Mouse (Mus musculus) hindbrain, embryonic 10.5 days (tissue): ENCODE data around the gene Nr3c2. TPM values are rescaled to one million over a fixed set of nuclear protein-coding genes. Genes with fewer than 3 reads are reported as not detected.

Experiments
- DNase-seq: peaks from one replicate; pipeline ENCODE4 v3.0.0-alpha.2; 2017; ENCODE audit warnings: low spot score
- H3K27ac ChIP-seq: fragments of 300-500 bp; sonication (generic); 2 replicates; pipeline ENCODE4 v1.5.1; 2016; ENCODE audit warnings: mild to moderate bottlenecking, moderate library complexity
- H3K27me3 ChIP-seq: fragments of 300-500 bp; sonication (generic); 2 replicates; pipeline ENCODE4 v1.6.1; 2016; ENCODE audit warnings: mild to moderate bottlenecking; ENCODE audit not compliant: poor library complexity, insufficient read depth, severe bottlenecking
- H3K36me3 ChIP-seq: fragments of 300-500 bp; sonication (generic); 2 replicates; pipeline ENCODE4 v1.6.1; 2016; ENCODE audit warnings: mild to moderate bottlenecking, moderate library complexity
- H3K4me1 ChIP-seq: fragments of 300-500 bp; sonication (generic); replicated peaks from 2 replicates; pipeline ENCODE4 v1.6.1; 2016; ENCODE audit warnings: mild to moderate bottlenecking
- H3K4me3 ChIP-seq: fragments of 300-500 bp; sonication (generic); 2 replicates; pipeline ENCODE4 v1.5.1; 2016; ENCODE audit warnings: mild to moderate bottlenecking, moderate library complexity
- H3K9me3 ChIP-seq: fragments of 300-500 bp; sonication (generic); 2 replicates; pipeline ENCODE4 v1.6.1; 2016; ENCODE audit warnings: mild to moderate bottlenecking, moderate library complexity
- WGBS: fragments of 180-500 bp; shearing (Covaris S2); methylation state at CpG from one replicate; pipeline ENCODE4 v1.1.7; 2016; 5-methylcytosine and 5-hydroxymethylcytosine counted together
- polyA plus RNA-seq: library from polyadenylated mRNA; unstranded; fragments of >200 nt; fragmentation: Nextera tagmentation; extraction: Ambion mirVana; gene quantifications from 2 replicates; pipeline ENCODE4 v1.2.1, GENCODE M21; 2016

The Nr3c2 gene
- polyA plus RNA-seq, 1 experiment from 2014 or later = 0.72 TPM

DNA sequence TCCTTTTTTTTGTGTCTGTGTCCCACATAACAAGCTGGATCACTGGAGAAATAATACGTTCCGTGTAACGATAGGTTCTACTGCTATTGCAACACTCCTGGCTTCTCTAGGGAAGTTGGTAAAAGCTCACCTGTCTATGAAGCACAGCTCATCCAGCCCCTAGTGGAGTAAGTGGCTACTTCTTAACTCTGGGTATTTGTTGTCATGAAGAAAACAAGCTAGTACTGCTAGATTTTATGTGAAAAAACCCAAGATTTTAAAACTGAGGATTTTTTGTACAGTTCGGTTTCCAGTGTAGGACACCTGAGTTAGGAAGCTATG, 271.2 kb downstream of the Nr3c2 start:
- H3K36me3 ChIP-seq = no peaks in the 10 kb centered on the region
- 92% methylated on average over 4 of the region's 4 CpGs for WGBS
- H3K4me3 ChIP-seq = no peak overlapping the region
- no peaks in the 10 kb centered on the region for H3K9me3 ChIP-seq
- H3K4me1 ChIP-seq = peaks cover 8% of the 10 kb centered on the region; the same call in 1 of the 2 replicates
- no peaks in the 10 kb centered on the region for H3K27me3 ChIP-seq
- no peak for DNase-seq
- no peak overlapping the region for H3K27ac ChIP-seq

DNA sequence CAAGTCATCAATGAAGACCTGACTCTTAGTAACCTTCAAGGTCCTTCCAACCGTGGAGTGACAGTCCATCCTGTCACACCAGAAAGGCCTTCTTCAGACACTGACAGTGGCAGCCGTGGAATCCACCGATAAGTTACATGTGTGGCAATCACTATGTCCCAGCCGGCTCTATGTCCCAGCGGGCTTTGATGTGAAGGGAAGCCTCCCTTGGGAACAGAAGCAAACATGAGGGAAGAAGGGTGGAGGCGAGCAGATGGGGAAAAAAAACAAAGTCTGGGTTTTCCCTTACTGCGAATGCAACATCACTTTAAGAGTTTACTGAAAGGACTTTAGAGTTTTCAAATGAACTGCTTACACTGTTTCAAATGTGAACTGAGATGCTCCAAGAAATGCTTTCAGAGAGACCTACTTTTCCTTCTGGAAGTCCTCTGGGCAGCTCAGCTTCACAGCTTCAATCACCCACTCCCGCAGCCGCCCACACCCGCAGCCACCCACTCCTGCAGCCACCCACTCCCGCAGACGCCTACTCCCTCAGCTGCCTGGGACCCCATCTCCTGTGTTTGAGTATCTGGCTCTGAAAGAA, 273.9 kb downstream of the Nr3c2 start:
- H3K9me3 ChIP-seq = no peaks in the 10 kb centered on the region
- DNase-seq = no peak
- WGBS = 54% methylated on average over 12 of the region's 12 CpGs

DNA sequence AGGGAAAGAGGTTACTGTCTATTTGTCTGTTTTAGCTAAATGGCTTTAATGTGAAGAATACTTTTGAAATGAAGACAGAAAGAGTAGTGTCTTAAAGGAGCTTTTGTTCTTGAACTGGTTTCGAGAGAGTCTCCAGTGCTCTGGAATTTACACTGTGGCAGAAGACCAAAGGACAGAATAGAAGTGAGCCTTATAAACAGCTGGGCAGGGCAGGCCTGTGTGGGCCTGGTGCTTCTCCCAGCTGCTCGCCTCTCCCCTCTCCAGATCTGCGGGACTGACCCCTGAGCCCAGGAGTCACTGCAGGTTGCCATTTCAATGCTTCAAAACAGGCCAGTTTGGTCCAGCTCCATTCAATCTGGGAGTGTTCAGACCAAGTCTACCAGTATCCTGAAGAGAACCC, 274.5 kb downstream of the Nr3c2 start:
- no peak overlapping the region for H3K4me3 ChIP-seq
- WGBS = 37% methylated on average over 3 of the region's 3 CpGs
- DNase-seq = no peak
- no peaks in the 10 kb centered on the region for H3K27me3 ChIP-seq
- peaks cover 13% of the 10 kb centered on the region; the same call in 1 of the 2 replicates for H3K4me1 ChIP-seq
- no peaks in the 10 kb centered on the region for H3K36me3 ChIP-seq
- no peak overlapping the region for H3K27ac ChIP-seq
- no peaks in the 10 kb centered on the region for H3K9me3 ChIP-seq

More for the DNA sequence above, 273.9 kb downstream of the Nr3c2 start:
- Histone ChIP-seq H3K27ac (no peak overlapping the region), H3K27me3 (no peaks in the 10 kb centered on the region), H3K36me3 (no peaks in the 10 kb centered on the region), H3K4me1 (peaks cover 13% of the 10 kb centered on the region; the same call in 1 of the 2 replicates), H3K4me3 (no peak overlapping the region)

DNA sequence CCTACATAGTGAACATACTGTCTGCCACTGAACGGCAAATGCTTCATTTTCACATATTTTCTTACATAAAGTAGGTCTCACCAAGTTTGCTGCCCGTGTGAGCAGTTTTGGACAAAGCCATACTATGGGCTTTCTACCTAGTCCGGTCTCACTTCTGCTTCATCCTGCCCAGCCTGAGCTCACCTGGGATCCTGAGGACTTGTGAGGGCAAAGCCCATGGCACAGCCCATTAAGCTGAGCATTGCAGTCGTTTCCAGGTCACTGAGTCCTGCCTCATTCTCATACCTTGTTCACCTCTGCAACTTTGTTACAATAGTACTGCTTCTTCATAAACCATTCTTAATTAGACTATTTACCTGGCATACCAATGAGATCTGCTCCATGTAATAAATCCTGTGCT, 276.2 kb downstream of the Nr3c2 start:
- no peak for DNase-seq
- Histone ChIP-seq H3K9me3 (no peaks in the 10 kb centered on the region), H3K36me3 (no peaks in the 10 kb centered on the region), H3K27ac (no peak overlapping the region), H3K4me1 (peaks cover 13% of the 10 kb centered on the region; the same call in 1 of the 2 replicates), H3K4me3 (no peak overlapping the region), H3K27me3 (no peaks in the 10 kb centered on the region)
- 87% methylated on average over 4 of the region's 4 CpGs for WGBS

DNA sequence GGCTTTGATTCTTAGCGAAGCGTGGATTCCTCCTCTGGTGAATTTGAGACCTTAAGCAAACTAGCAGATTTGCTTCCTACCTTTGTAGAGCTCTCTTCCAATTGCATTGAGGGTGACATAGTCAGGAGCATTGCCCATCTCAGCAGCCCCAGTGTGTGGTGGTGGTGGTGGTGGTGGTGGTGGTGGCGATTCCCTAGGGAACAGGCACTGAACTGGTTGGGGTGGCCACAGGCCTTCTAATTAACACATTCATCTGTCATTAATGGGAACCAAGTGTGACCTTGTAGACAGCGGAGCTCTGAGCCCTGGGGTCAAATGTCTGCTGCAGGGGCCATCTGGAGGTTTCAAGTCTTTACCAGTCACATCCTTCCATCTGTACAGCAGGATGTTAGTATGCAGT, 277.1 kb downstream of the Nr3c2 start:
- Histone ChIP-seq H3K27ac (no peak overlapping the region), H3K27me3 (no peaks in the 10 kb centered on the region), H3K4me3 (no peak overlapping the region), H3K9me3 (no peaks in the 10 kb centered on the region), H3K36me3 (no peaks in the 10 kb centered on the region), H3K4me1 (peaks cover 13% of the 10 kb centered on the region; the same call in 1 of the 2 replicates)
- DNase-seq = peak; percentile 35
- WGBS = 70% methylated on average over 4 of the region's 4 CpGs

DNA sequence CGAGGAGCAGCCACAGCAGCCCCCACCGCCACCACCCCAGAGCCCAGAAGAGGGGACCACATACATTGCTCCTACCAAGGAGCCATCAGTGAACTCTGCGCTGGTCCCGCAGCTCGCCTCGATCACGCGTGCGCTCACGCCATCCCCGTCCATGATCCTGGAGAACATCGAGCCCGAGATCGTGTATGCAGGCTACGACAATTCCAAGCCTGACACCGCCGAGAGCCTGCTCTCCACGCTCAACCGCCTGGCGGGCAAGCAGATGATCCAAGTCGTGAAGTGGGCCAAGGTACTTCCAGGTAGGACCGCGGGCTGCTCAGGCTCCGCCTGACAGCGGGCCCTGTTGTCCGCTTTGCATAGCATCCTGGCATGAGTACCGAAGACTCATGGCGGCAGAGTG, 286.6 kb downstream of the Nr3c2 start:
- H3K9me3 ChIP-seq = no peaks in the 10 kb centered on the region
- no peak overlapping the region for H3K4me3 ChIP-seq
- 0 out of 2 replicates have a peak, but pooled peaks cover 5% of the 10 kb centered on the region for H3K4me1 ChIP-seq
- H3K27ac ChIP-seq = no peak overlapping the region
- WGBS = 95% methylated on average over 28 of the region's 28 CpGs
- no peaks in the 10 kb centered on the region for H3K27me3 ChIP-seq
- H3K36me3 ChIP-seq = no peaks in the 10 kb centered on the region
- no peak for DNase-seq

DNA sequence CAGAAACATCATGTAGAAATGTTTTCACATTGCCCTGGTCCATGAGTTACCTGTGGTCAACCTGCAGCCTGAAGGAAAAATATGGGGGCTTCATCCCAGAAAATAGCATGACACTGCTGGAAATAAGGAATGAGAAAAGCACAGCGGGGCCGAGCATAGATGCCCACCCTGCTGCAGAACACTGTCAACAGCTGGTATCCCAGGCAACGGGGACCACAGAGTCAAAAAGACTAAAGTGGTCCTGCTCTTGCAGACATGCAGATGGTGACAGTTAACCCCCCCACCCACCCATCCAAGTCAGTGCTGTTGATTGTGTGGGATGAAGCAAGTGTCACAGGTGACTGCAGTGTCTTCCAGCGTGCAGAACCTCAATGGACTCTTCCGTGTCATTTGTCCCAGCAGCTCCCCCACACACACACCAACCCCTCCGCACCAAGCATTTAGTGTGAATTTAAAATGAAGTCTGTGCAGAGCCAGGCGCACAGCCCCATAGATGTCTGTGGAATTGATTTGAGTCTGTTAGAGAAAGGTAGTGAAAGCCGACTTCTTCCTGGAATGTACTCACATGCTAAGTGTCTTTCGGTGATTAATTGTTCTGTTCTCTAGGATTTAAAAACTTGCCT, 287.8 kb downstream of the Nr3c2 start:
- Histone ChIP-seq H3K9me3 (no peaks in the 10 kb centered on the region), H3K27ac (no peak overlapping the region), H3K27me3 (no peaks in the 10 kb centered on the region), H3K36me3 (no peaks in the 10 kb centered on the region), H3K4me1 (0 out of 2 replicates have a peak, but pooled peaks cover 5% of the 10 kb centered on the region), H3K4me3 (no peak overlapping the region)
- no peak for DNase-seq
- WGBS = 82% methylated on average over 9 of the region's 9 CpGs

DNA sequence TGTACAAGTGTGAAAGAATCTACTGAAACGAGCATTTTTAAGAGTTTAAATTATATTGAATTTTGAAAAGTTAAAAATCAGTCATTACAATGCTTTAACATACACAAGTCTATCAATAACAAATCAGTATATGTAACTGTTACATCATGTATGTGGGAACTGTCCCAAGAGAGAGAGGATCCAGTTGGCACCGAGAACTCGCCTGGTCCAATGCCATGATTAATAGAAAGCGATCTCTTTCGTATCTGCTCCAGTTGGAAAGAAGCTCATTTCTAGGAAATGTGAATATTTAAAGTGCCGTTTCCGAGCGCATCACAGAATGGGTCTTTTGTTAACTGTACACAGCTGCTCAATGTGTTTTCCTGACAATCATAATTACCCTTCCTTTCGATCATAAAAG, 288.5 kb downstream of the Nr3c2 start:
- no peaks in the 10 kb centered on the region for H3K9me3 ChIP-seq
- 86% methylated on average over 9 of the region's 9 CpGs for WGBS
- H3K4me3 ChIP-seq = no peak overlapping the region
- DNase-seq = no peak
- 0 out of 2 replicates have a peak, but pooled peaks cover 5% of the 10 kb centered on the region for H3K4me1 ChIP-seq
- H3K27ac ChIP-seq = no peak overlapping the region
- no peaks in the 10 kb centered on the region for H3K36me3 ChIP-seq
- no peaks in the 10 kb centered on the region for H3K27me3 ChIP-seq

DNA sequence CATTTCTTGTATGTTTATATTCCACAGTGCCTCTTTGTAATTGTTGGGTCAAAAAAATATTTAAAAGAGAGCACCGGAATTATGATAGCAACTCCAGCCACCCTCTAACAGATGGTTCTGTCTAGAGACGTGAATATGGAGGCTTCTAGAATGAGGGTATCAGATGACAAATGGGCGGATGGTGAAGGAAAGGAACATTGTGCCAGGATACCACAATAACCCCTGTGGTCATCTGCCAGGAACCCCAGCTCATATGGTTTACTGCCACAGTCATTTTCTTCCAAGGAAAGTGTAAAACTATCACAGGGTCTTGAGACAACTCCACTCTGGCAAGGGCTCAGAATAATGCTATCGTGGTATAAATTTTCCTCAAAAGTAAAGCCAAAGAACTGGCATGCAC, 289.1 kb downstream of the Nr3c2 start:
- no peak overlapping the region for H3K27ac ChIP-seq
- no peaks in the 10 kb centered on the region for H3K9me3 ChIP-seq
- H3K4me3 ChIP-seq = no peak overlapping the region
- H3K4me1 ChIP-seq = 0 out of 2 replicates have a peak, but pooled peaks cover 5% of the 10 kb centered on the region
- H3K27me3 ChIP-seq = no peaks in the 10 kb centered on the region
- 76% methylated on average over 4 of the region's 4 CpGs for WGBS
- H3K36me3 ChIP-seq = no peaks in the 10 kb centered on the region
- DNase-seq = no peak

DNA sequence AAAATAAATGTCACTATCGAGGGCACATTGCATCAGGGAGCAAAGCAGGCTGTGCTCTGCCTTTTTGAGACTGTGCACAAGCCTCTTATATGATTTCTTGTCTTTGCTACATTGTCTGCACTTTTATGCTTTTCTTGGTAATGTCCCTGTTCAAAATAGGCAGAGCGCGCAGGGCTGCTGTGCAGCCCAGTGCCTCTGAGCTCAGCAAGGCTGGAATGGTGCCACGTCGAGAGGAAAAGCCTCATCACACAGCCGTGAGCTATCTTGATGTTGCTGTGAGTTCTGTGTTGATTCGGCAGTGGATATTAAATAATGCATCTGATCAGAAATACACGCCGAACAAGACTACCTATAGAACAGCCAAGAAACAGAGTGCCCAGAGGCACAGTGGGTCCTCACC, 290.1 kb downstream of the Nr3c2 start:
- WGBS = 93% methylated on average over 9 of the region's 9 CpGs
- no peak for DNase-seq
- Histone ChIP-seq H3K27me3 (no peaks in the 10 kb centered on the region), H3K9me3 (no peaks in the 10 kb centered on the region), H3K4me1 (0 out of 2 replicates have a peak, but pooled peaks cover 5% of the 10 kb centered on the region), H3K36me3 (no peaks in the 10 kb centered on the region), H3K27ac (no peak overlapping the region), H3K4me3 (no peak overlapping the region)

DNA sequence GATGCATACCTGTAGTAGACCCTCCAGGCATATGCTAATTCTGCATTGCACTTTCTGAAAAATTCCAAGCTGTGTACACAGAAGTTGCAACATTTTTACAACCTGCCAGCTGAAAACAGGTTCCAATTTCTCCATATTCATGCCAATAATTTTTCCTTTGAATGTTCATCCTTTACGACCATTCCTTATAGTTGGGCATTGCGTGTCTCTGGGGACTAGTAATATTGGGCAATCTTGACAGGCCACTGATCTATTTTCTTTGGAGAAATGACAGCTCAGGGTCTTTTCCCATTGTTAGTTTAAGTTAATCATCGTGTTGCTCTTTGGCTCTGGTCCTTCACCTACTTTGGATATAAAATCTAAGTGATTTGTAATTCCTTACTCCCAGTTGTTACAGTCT, 291.2 kb downstream of the Nr3c2 start:
- no peaks in the 10 kb centered on the region for H3K9me3 ChIP-seq
- no peak overlapping the region for H3K4me3 ChIP-seq
- 0 out of 2 replicates have a peak, but pooled peaks cover 5% of the 10 kb centered on the region for H3K4me1 ChIP-seq
- H3K36me3 ChIP-seq = no peaks in the 10 kb centered on the region
- DNase-seq = no peak
- no peak overlapping the region for H3K27ac ChIP-seq
- H3K27me3 ChIP-seq = no peaks in the 10 kb centered on the region
- WGBS = 89% methylated on average over 3 of the region's 3 CpGs

DNA sequence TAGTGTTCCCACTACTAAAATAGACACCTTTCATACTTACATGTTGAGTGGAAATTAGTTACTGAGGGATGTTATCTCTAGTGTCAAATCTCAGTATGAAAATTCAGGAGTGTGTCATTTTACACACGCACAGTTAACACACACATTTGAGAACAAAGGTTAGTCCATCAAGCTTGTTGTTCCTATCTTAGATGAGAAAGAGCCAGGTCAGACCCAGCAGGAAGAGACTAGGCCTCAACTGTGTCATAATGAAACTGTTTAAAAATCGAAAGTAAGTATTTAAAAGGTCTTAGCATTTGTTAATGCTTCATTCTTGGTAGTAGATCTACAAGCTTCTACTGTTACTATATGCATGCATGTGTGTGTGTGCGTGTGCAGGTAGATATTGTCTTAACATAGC, 310.1 kb downstream of the Nr3c2 start:
- no peak overlapping the region for H3K27ac ChIP-seq
- WGBS = 92% methylated on average over 3 of the region's 3 CpGs
- peaks cover 8% of the 10 kb centered on the region; the same call in 1 of the 2 replicates for H3K4me1 ChIP-seq
- DNase-seq = no peak
- H3K9me3 ChIP-seq = no peaks in the 10 kb centered on the region
- no peak overlapping the region for H3K4me3 ChIP-seq
- no peaks in the 10 kb centered on the region for H3K27me3 ChIP-seq
- no peaks in the 10 kb centered on the region for H3K36me3 ChIP-seq

DNA sequence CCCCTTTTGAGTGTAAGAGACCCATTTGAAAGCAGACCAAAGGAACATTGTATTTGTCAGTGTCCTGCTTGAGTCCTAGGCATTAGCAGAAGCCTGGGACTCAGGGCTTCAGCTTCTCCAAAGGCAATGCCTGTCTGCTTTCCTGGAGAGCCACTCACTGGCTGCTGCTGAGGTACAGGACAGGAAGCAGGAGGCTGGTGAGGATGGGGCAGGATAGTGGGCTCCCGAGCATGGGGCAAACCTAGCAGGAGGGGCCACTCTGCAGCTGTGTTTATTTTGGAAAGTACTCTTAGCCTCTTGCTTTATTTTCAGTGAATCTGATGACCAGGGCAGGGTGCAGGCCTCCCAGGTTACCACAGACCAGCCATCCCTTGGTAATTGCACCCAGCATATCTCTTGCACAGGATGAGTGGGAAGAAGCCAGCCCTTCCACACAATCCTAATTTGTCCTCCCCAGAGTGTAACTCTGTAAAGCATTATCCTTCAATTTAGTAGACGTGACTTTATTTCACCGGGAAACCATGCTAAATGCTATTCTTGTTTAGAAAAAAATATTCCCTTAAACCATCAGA, 314.7 kb downstream of the Nr3c2 start:
- H3K27ac ChIP-seq = no peak overlapping the region
- 73% methylated on average over 3 of the region's 3 CpGs for WGBS
- H3K27me3 ChIP-seq = no peaks in the 10 kb centered on the region
- no peaks in the 10 kb centered on the region for H3K36me3 ChIP-seq
- peaks cover 8% of the 10 kb centered on the region; the same call in 1 of the 2 replicates for H3K4me1 ChIP-seq
- H3K9me3 ChIP-seq = no peaks in the 10 kb centered on the region
- DNase-seq = no peak
- H3K4me3 ChIP-seq = no peak overlapping the region
